Mouse (Mus musculus): ENCODE results near the gene Gm2a.

DNA sequence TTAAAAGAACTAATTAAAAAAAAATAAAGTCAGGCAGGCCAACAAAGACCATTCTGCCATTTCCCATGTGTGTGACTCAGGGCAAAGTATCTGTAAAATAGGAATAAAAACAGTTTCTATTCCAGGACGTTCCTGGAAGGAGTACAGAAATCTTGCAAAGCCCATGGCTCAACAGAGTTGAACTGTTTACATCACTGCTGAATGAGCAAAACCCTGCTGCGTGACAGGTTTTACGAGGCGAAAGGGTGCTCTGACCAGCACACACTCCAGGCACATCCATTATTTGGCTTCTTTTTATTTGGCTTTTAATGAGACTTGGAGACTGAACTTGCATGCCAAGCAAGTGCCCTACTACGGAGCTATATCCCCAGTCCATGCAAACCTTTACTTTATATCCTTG lies 46.1 kb downstream of the Gm2a start:
- no peak for TF ChIP-seq CTCF (IDR thresholded peaks at IDR 0.05; ENCODE audit: low read depth, low read length)
- TF ChIP-seq POLR2A (IDR thresholded peaks at IDR 0.05; ENCODE audit: borderline replicate concordance, low read depth, low read length): no peak

All from bone marrow macrophage, adult 2 months (primary cell).